Mouse (Mus musculus): ENCODE data around the gene H2-M10.3. TPM values are rescaled to one million over a fixed set of nuclear protein-coding genes. Genes with fewer than 3 reads are reported as not detected.
"Not testable (repeated sequence)": the region's sequence is repeated elsewhere in the genome, so short reads cannot be mapped to it uniquely, and the experiment has no call there.

H2-M10.3 gene
- total RNA-seq (2014; fragmentation: Nextera tagmentation) (not detected in 2 replicates), total RNA-seq (2017) (not detected in 2 replicates)

GRCm38 (mm10) chr17:36368317-36368716 is at the start of gene H2-M10.3:
Gene H2-M10.3 (minus strand): TSS chr17:36368417.
- ATAC-seq (replicated peaks; ENCODE audit: low FRiP score, low TSS enrichment, poor library complexity, severe bottlenecking): not testable (repeated sequence)

DNA sequence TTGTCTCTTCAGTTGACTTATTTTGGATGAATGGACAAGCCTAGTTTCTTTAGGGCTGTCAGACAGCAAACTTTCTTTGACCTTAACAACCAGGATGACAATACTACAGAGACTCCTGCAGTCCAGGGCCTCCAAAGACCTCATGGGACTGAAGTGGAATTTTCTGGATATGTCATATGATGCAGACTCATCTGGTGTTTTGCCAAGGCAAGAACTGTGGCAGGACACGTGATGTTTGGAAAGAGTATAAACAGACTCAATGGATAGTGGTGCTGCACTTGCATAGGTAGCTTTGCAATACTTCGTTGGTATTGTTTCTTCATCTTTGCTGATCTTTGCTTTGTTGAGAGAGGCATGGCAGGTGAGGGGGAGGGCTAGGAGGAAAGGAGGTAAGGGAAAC is 49.2 kb upstream of the H2-M10.3 start:
- no peak for ATAC-seq (replicated peaks; ENCODE audit: low FRiP score, low TSS enrichment, poor library complexity, severe bottlenecking)

GRCm38 (mm10) chr17:36415407-36415806 is 47.2 kb upstream of the H2-M10.3 start:
- ATAC-seq (replicated peaks; ENCODE audit: low FRiP score, low TSS enrichment, poor library complexity, severe bottlenecking): no peak

- ATAC-seq (replicated peaks; ENCODE audit: low FRiP score, low TSS enrichment, poor library complexity, severe bottlenecking): no peak
Observed at GRCm38 (mm10) chr17:36414361-36414760, 46.1 kb upstream of the H2-M10.3 start.

- ATAC-seq (replicated peaks; ENCODE audit: low FRiP score, low TSS enrichment, poor library complexity, severe bottlenecking): no peak
Observed at GRCm38 (mm10) chr17:36389907-36390306, 21.7 kb upstream of the H2-M10.3 start.

- ATAC-seq (replicated peaks; ENCODE audit: low FRiP score, low TSS enrichment, poor library complexity, severe bottlenecking): not testable (repeated sequence)
Observed at GRCm38 (mm10) chr17:36362404-36362803, 5.8 kb downstream of the H2-M10.3 start.

- peak; percentile 70; the same call in 1 of the 2 replicates for ATAC-seq (replicated peaks; ENCODE audit: low FRiP score, low TSS enrichment, poor library complexity, severe bottlenecking)
Observed at GRCm38 (mm10) chr17:36357512-36357911, 10.7 kb downstream of the H2-M10.3 start.

- no peak for ATAC-seq (replicated peaks; ENCODE audit: low FRiP score, low TSS enrichment, poor library complexity, severe bottlenecking)
Observed at GRCm38 (mm10) chr17:36355763-36356162, 12.5 kb downstream of the H2-M10.3 start.

- ATAC-seq (replicated peaks; ENCODE audit: low FRiP score, low TSS enrichment, poor library complexity, severe bottlenecking): 0 out of 2 replicates have a peak, but pooled peaks have one; percentile 37
Observed at GRCm38 (mm10) chr17:36355343-36355742, 12.9 kb downstream of the H2-M10.3 start.

DNA sequence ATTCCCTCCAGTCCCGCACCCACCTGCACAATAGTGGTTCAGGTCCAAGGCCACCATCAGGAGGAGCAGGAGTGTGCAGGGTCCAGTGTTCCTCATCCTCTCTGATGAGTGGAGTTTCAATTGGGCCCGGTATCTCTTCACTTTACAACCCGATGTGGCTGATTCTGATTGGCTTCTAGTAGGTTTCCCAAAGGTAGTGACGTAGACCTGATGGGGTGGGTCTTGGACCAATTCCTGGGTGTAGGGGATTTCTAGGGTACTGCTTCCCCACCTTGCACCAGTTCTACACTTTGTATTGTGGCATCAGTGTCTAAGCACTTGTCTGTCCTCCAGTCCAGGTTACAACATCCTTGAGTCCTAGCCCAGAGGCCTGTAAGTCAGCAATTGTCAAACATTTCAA is 42.2 kb downstream of the H2-M10.3 start, which contains the start of gene H2-M10.1:
TSS of gene H2-M10.1 (minus strand) at position 101 of the 400 bp plus-strand sequence.
- ATAC-seq (replicated peaks; ENCODE audit: low FRiP score, low TSS enrichment, poor library complexity, severe bottlenecking): no peak

DNA sequence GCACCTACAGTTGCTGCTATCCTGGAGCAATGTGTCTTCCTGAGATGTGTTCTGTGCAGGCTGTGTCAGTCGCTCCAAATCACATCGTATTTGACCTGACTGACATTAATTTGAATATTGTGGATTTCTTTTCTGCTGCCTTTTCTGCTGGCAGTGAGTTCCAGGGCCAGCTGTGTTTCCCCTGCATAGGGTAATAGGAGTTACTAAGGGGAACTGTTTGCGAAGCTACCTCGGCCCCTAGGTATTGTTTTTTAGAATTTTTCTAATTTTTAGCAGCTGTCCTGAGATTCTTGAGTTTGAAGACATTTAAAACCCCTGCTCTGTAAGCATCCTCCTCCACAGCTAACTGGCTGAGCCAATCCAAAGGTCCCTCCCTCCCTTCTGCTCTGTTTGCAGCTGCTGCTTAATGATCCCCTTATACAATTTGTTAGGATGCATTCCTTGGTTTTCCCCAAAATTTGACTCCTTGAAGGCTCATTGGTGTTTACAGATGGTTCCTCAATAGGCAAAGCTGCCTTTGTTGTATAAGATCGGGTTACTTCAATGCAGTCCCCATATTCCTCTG is 52.4 kb downstream of the H2-M10.3 start:
- ATAC-seq (replicated peaks; ENCODE audit: low FRiP score, low TSS enrichment, poor library complexity, severe bottlenecking): no peak

DNA sequence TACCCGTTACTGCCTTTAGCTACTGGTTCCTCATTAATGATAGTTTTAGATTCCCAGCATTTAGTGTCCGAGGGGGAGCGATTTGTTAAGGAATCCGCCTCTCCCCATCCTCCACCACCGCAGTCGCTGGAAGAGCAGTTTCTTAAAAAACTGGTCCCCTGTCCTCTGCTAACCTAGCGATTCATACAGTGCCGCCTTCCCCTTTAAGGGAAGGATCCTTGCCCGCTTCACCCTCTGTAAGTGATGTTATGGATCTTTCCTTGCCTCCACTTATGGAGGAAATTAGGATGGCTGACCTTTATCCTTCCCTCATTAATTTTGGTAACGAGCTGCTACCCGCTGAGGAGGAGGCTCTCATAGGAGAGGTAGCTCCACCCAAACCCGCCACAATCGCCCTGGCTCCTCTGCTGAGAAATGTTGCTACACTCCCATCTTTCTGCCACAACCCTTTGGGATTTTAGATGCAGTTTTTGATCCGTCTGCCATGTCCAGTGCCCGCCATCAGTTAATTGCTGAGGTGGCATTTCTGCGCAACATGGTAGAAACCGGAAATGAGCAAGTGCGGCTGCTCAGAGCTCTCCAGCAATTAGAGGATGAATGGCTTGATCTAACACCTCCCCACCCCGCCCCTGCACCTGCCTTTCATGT is 53.1 kb downstream of the H2-M10.3 start:
- ATAC-seq (replicated peaks; ENCODE audit: low FRiP score, low TSS enrichment, poor library complexity, severe bottlenecking): peak; percentile 91

Other genes with a start within 250 kb of the H2-M10.3 start
- gene Gm19684, start 246.7 kb downstream of the H2-M10.3 start, total RNA-seq (2014; fragmentation: Nextera tagmentation): 0.22 and 1.5 TPM in 2 replicates
- 0.38 TPM in 1 of 2 replicates, not detected in the other for gene Gm19684, start 246.7 kb downstream of the H2-M10.3 start, total RNA-seq (2017)
- gene Gm7030, start 239.0 kb downstream of the H2-M10.3 start, total RNA-seq (2014; fragmentation: Nextera tagmentation): not detected in 2 replicates
- not detected in 2 replicates for gene Gm7030, start 239.0 kb downstream of the H2-M10.3 start, total RNA-seq (2017)
- gene Gm8909, start 199.9 kb downstream of the H2-M10.3 start, total RNA-seq (2014; fragmentation: Nextera tagmentation): not detected in 2 replicates
- not detected in 2 replicates for gene Gm8909, start 199.9 kb downstream of the H2-M10.3 start, total RNA-seq (2017)
- gene H2-T3, start 178.1 kb downstream of the H2-M10.3 start, total RNA-seq (2014; fragmentation: Nextera tagmentation): not detected in 2 replicates
- not detected in 2 replicates for gene H2-T3, start 178.1 kb downstream of the H2-M10.3 start, total RNA-seq (2017)
- 66.7 and 120 TPM in 2 replicates for gene Rpp21, start 110.3 kb downstream of the H2-M10.3 start, total RNA-seq (2014; fragmentation: Nextera tagmentation)
- 56.9 and 68.9 TPM in 2 replicates for gene Rpp21, start 110.3 kb downstream of the H2-M10.3 start, total RNA-seq (2017)
- 21.0 and 29.7 TPM in 2 replicates for gene Trim39, start 96.2 kb downstream of the H2-M10.3 start, total RNA-seq (2014; fragmentation: Nextera tagmentation)
- 19.2 and 23.2 TPM in 2 replicates for gene Trim39, start 96.2 kb downstream of the H2-M10.3 start, total RNA-seq (2017)
- gene H2-M10.2, start 81.9 kb downstream of the H2-M10.3 start, total RNA-seq (2014; fragmentation: Nextera tagmentation): not detected in 2 replicates
- not detected in 2 replicates for gene H2-M10.2, start 81.9 kb downstream of the H2-M10.3 start, total RNA-seq (2017)
- gene H2-M10.1, start 42.3 kb downstream of the H2-M10.3 start, total RNA-seq (2014; fragmentation: Nextera tagmentation): not detected in 2 replicates
- not detected in 2 replicates for gene H2-M10.1, start 42.3 kb downstream of the H2-M10.3 start, total RNA-seq (2017)
- not detected in 2 replicates for gene H2-M10.4, start 93.9 kb upstream of the H2-M10.3 start, total RNA-seq (2014; fragmentation: Nextera tagmentation)
- not detected in 2 replicates for gene H2-M10.4, start 93.9 kb upstream of the H2-M10.3 start, total RNA-seq (2017)
- not detected in 2 replicates for gene H2-M11, start 178.7 kb upstream of the H2-M10.3 start, total RNA-seq (2014; fragmentation: Nextera tagmentation)
- not detected in 2 replicates for gene H2-M11, start 178.7 kb upstream of the H2-M10.3 start, total RNA-seq (2017)